Mouse (Mus musculus) cerebellum, adult 2 months (tissue): ENCODE results near the gene Adpgk.

ENCODE experiments used
- CTCF ChIP-seq: fragments of 200-500 bp; IDR thresholded peaks from 2 replicates; pipeline ENCODE4 v1.5.1; 2011; ENCODE audit warnings: low read depth, mild to moderate bottlenecking, control low read depth, low read length, moderate library complexity, borderline replicate concordance; ENCODE audit not compliant: insufficient read depth
- POLR2A ChIP-seq: fragments of 200-500 bp; IDR thresholded peaks from 2 replicates; pipeline ENCODE4 v1.6.1; 2011; ENCODE audit warnings: low read length, control low read depth, borderline replicate concordance; ENCODE audit not compliant: insufficient read depth

- no peak for TF ChIP-seq POLR2A
- TF ChIP-seq CTCF = no peak
Measured at GRCm38 (mm10) chr9:59288685-59289410, 2.5 kb upstream of the Adpgk start.
